Mouse (Mus musculus): ENCODE measurements at regions not wholly inside any gene's neighbourhood (a gene's known extent, or its start where the extent isn't known, plus 50 kb on each side); places are given as distances from the start of the nearest gene placed in this dataset.

- no peak overlapping the region for H3K4me3 ChIP-seq (ENCODE audit: low read depth, low read length)
- WGBS, result 86% methylated on average over 8 of the region's 8 CpGs
- no peak for ATAC-seq
- H3K9ac ChIP-seq (ENCODE audit: low read length), result no peak overlapping the region
- no peaks in the 10 kb centered on the region for H3K9me3 ChIP-seq (replicated peaks; ENCODE audit: control insufficient read depth, low read length)
- no peaks in the 10 kb centered on the region for H3K27me3 ChIP-seq (replicated peaks; ENCODE audit: control insufficient read depth, insufficient read depth, low read length)
- no peak overlapping the region for H3K4me2 ChIP-seq (ENCODE audit: low read length)
- peaks cover 11% of the 10 kb centered on the region; the same call in 1 of the 2 replicates for H3K4me1 ChIP-seq (ENCODE audit: control insufficient read depth, insufficient read depth, low read length)
- H3K27ac ChIP-seq (ENCODE audit: low read depth, low read length), result no peak overlapping the region
- no peaks in the 10 kb centered on the region for H3K36me3 ChIP-seq (ENCODE audit: control insufficient read depth, insufficient read depth, low read length)
- DNase-seq (ENCODE audit: low spot score), result no peak
These were observed 104.6 kb upstream of the Ankrd1 start for GRCm38 (mm10) chr19:36224518-36224917.

DNA sequence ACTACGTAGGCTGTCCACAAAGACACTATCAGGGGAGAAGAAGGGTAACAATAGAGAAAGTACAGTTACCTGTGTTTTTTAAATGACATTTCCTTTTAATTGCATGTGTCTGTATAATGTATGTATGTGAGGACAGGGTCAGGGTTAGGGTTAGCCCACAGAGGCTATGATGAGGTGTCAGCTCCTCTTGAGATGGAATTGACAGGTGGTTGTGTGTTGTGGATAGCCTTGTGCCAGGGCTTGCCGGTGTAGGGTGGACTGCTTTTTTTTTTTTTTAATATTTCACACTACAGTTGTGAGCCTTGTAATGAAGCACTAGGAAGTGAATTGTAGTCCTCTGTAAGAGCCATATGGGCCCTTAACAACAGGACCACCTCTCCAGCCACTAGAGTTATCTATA is 105.7 kb upstream of the Ankrd1 start:
- Histone ChIP-seq H3K27me3 (replicated peaks; ENCODE audit: control insufficient read depth, insufficient read depth, low read length) (no peaks in the 10 kb centered on the region), H3K9me3 (replicated peaks; ENCODE audit: control insufficient read depth, low read length) (no peaks in the 10 kb centered on the region), H3K36me3 (ENCODE audit: control insufficient read depth, insufficient read depth, low read length) (no peaks in the 10 kb centered on the region), H3K4me1 (ENCODE audit: control insufficient read depth, insufficient read depth, low read length) (peaks cover 11% of the 10 kb centered on the region; the same call in 1 of the 2 replicates), H3K27ac (ENCODE audit: low read depth, low read length) (no peak overlapping the region), H3K4me2 (ENCODE audit: low read length) (no peak overlapping the region), H3K4me3 (ENCODE audit: low read depth, low read length) (no peak overlapping the region), H3K9ac (ENCODE audit: low read length) (no peak overlapping the region)
- DNase-seq (ENCODE audit: low spot score), result no peak
- ATAC-seq, result no peak
- 91% methylated on average over 2 of the region's 2 CpGs for WGBS

GRCm38 (mm10) chr19:36227418-36228160 is 107.7 kb upstream of the Ankrd1 start:
- H3K36me3 ChIP-seq (ENCODE audit: control insufficient read depth, insufficient read depth, low read length), result no peaks in the 10 kb centered on the region
- no peak overlapping the region for H3K4me3 ChIP-seq (ENCODE audit: low read depth, low read length)
- ATAC-seq (peak; percentile 75), DNase-seq (ENCODE audit: low spot score) (peak; percentile 73)
- peaks cover 11% of the 10 kb centered on the region; the same call in 1 of the 2 replicates for H3K4me1 ChIP-seq (ENCODE audit: control insufficient read depth, insufficient read depth, low read length)
- no peak overlapping the region for H3K27ac ChIP-seq (ENCODE audit: low read depth, low read length)
- H3K9me3 ChIP-seq (replicated peaks; ENCODE audit: control insufficient read depth, low read length), result no peaks in the 10 kb centered on the region
- H3K9ac ChIP-seq (ENCODE audit: low read length), result no peak overlapping the region
- whole genome bisulfite sequencing, result 18% methylated on average over 17 of the region's 17 CpGs
- H3K4me2 ChIP-seq (ENCODE audit: low read length), result peak overlapping the region; percentile 0; the same call in 1 of the 2 replicates
- no peaks in the 10 kb centered on the region for H3K27me3 ChIP-seq (replicated peaks; ENCODE audit: control insufficient read depth, insufficient read depth, low read length)

- no peak overlapping the region for H3K4me2 ChIP-seq (ENCODE audit: low read length)
- DNase-seq (ENCODE audit: low spot score) (no peak), ATAC-seq (no peak)
- no peak overlapping the region for H3K4me3 ChIP-seq (ENCODE audit: low read depth, low read length)
- H3K27ac ChIP-seq (ENCODE audit: low read depth, low read length), result no peak overlapping the region
- peaks cover 11% of the 10 kb centered on the region; the same call in 1 of the 2 replicates for H3K4me1 ChIP-seq (ENCODE audit: control insufficient read depth, insufficient read depth, low read length)
- no peaks in the 10 kb centered on the region for H3K9me3 ChIP-seq (replicated peaks; ENCODE audit: control insufficient read depth, low read length)
- H3K36me3 ChIP-seq (ENCODE audit: control insufficient read depth, insufficient read depth, low read length), result no peaks in the 10 kb centered on the region
- 84% methylated on average over 3 of the region's 3 CpGs for WGBS
- H3K27me3 ChIP-seq (replicated peaks; ENCODE audit: control insufficient read depth, insufficient read depth, low read length), result no peaks in the 10 kb centered on the region
- H3K9ac ChIP-seq (ENCODE audit: low read length), result no peak overlapping the region
These were observed 109.4 kb upstream of the Ankrd1 start for GRCm38 (mm10) chr19:36229315-36229714.

GRCm38 (mm10) chr19:36229941-36230340 is 110.0 kb upstream of the Ankrd1 start:
- ATAC-seq (peak; percentile 58; the same call in 1 of the 2 replicates), DNase-seq (ENCODE audit: low spot score) (peak; percentile 74)
- Histone ChIP-seq H3K9ac (ENCODE audit: low read length) (no peak overlapping the region), H3K4me2 (ENCODE audit: low read length) (no peak overlapping the region), H3K27me3 (replicated peaks; ENCODE audit: control insufficient read depth, insufficient read depth, low read length) (no peaks in the 10 kb centered on the region), H3K4me1 (ENCODE audit: control insufficient read depth, insufficient read depth, low read length) (peaks cover 11% of the 10 kb centered on the region; the same call in 1 of the 2 replicates), H3K36me3 (ENCODE audit: control insufficient read depth, insufficient read depth, low read length) (no peaks in the 10 kb centered on the region), H3K9me3 (replicated peaks; ENCODE audit: control insufficient read depth, low read length) (no peaks in the 10 kb centered on the region), H3K4me3 (ENCODE audit: low read depth, low read length) (no peak overlapping the region), H3K27ac (ENCODE audit: low read depth, low read length) (no peak overlapping the region)
- WGBS, result 36% methylated on average over 1 of the region's 1 CpGs

GRCm38 (mm10) chr19:36235131-36235530 is 113.0 kb upstream of the Pcgf5 start:
- H3K4me3 ChIP-seq (ENCODE audit: low read depth, low read length), result no peak overlapping the region
- H3K27me3 ChIP-seq (replicated peaks; ENCODE audit: control insufficient read depth, insufficient read depth, low read length), result no peaks in the 10 kb centered on the region

GRCm38 (mm10) chr19:36236576-36237345 is 111.3 kb upstream of the Pcgf5 start:
- ATAC-seq (no peak), DNase-seq (ENCODE audit: low spot score) (no peak)
- Histone ChIP-seq H3K4me2 (ENCODE audit: low read length) (no peak overlapping the region), H3K36me3 (ENCODE audit: control insufficient read depth, insufficient read depth, low read length) (no peaks in the 10 kb centered on the region), H3K9me3 (replicated peaks; ENCODE audit: control insufficient read depth, low read length) (no peaks in the 10 kb centered on the region), H3K9ac (ENCODE audit: low read length) (no peak overlapping the region), H3K27me3 (replicated peaks; ENCODE audit: control insufficient read depth, insufficient read depth, low read length) (no peaks in the 10 kb centered on the region), H3K4me3 (ENCODE audit: low read depth, low read length) (no peak overlapping the region), H3K4me1 (ENCODE audit: control insufficient read depth, insufficient read depth, low read length) (no peaks in the 10 kb centered on the region), H3K27ac (ENCODE audit: low read depth, low read length) (no peak overlapping the region)
- WGBS, result 79% methylated on average over 7 of the region's 7 CpGs

More at GRCm38 (mm10) chr19:36235131-36235530, 113.0 kb upstream of the Pcgf5 start:
- 86% methylated on average over 6 of the region's 6 CpGs for WGBS
- Histone ChIP-seq H3K4me2 (ENCODE audit: low read length) (no peak overlapping the region), H3K9ac (ENCODE audit: low read length) (no peak overlapping the region), H3K36me3 (ENCODE audit: control insufficient read depth, insufficient read depth, low read length) (no peaks in the 10 kb centered on the region), H3K27ac (ENCODE audit: low read depth, low read length) (no peak overlapping the region), H3K9me3 (replicated peaks; ENCODE audit: control insufficient read depth, low read length) (no peaks in the 10 kb centered on the region), H3K4me1 (ENCODE audit: control insufficient read depth, insufficient read depth, low read length) (no peaks in the 10 kb centered on the region)
- DNase-seq (ENCODE audit: low spot score), result no peak
- no peak for ATAC-seq

DNA sequence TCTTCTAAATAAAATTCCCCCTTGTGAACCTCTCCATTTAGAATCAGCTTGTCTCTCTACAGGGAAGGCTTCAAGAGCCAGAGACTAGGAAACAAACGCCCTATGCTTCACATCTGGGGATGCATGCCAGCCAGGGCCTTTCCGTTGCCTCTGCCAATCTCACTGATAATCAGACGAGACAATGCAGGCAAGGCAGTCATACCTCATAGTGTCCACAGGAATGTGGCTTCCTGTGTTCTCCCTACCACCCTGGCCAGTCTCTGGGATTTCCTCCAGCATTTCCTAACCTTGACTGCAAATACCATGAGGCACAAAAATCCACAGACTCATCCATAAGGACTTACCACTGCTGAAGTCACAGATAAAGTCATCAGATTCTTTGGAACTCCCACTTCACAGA is 110.4 kb upstream of the Pcgf5 start:
- 72% methylated on average over 3 of the region's 3 CpGs for WGBS
- DNase-seq (ENCODE audit: low spot score), result no peak
- H3K4me1 ChIP-seq (ENCODE audit: control insufficient read depth, insufficient read depth, low read length), result no peaks in the 10 kb centered on the region
- no peak overlapping the region for H3K4me2 ChIP-seq (ENCODE audit: low read length)
- H3K27me3 ChIP-seq (replicated peaks; ENCODE audit: control insufficient read depth, insufficient read depth, low read length), result no peaks in the 10 kb centered on the region
- ATAC-seq, result no peak
- no peak overlapping the region for H3K4me3 ChIP-seq (ENCODE audit: low read depth, low read length)
- no peaks in the 10 kb centered on the region for H3K36me3 ChIP-seq (ENCODE audit: control insufficient read depth, insufficient read depth, low read length)
- no peak overlapping the region for H3K9ac ChIP-seq (ENCODE audit: low read length)
- no peak overlapping the region for H3K27ac ChIP-seq (ENCODE audit: low read depth, low read length)
- H3K9me3 ChIP-seq (replicated peaks; ENCODE audit: control insufficient read depth, low read length), result no peaks in the 10 kb centered on the region

GRCm38 (mm10) chr19:36238536-36238935 is 109.6 kb upstream of the Pcgf5 start:
- Histone ChIP-seq H3K9ac (ENCODE audit: low read length) (no peak overlapping the region), H3K4me3 (ENCODE audit: low read depth, low read length) (no peak overlapping the region), H3K4me1 (ENCODE audit: control insufficient read depth, insufficient read depth, low read length) (no peaks in the 10 kb centered on the region), H3K27ac (ENCODE audit: low read depth, low read length) (no peak overlapping the region), H3K9me3 (replicated peaks; ENCODE audit: control insufficient read depth, low read length) (no peaks in the 10 kb centered on the region), H3K4me2 (ENCODE audit: low read length) (no peak overlapping the region), H3K36me3 (ENCODE audit: control insufficient read depth, insufficient read depth, low read length) (no peaks in the 10 kb centered on the region), H3K27me3 (replicated peaks; ENCODE audit: control insufficient read depth, insufficient read depth, low read length) (no peaks in the 10 kb centered on the region)
- ATAC-seq, result no peak
- WGBS, result 81% methylated on average over 3 of the region's 3 CpGs
- no peak for DNase-seq (ENCODE audit: low spot score)
